Mouse (Mus musculus) thymus, postnatal 14 days (tissue): Measurements from ENCODE around the gene Ccdc22.

Experiments
- DNase-seq: peaks from one replicate; pipeline ENCODE4 v3.0.0; 2021

Gene Ccdc22

DNA sequence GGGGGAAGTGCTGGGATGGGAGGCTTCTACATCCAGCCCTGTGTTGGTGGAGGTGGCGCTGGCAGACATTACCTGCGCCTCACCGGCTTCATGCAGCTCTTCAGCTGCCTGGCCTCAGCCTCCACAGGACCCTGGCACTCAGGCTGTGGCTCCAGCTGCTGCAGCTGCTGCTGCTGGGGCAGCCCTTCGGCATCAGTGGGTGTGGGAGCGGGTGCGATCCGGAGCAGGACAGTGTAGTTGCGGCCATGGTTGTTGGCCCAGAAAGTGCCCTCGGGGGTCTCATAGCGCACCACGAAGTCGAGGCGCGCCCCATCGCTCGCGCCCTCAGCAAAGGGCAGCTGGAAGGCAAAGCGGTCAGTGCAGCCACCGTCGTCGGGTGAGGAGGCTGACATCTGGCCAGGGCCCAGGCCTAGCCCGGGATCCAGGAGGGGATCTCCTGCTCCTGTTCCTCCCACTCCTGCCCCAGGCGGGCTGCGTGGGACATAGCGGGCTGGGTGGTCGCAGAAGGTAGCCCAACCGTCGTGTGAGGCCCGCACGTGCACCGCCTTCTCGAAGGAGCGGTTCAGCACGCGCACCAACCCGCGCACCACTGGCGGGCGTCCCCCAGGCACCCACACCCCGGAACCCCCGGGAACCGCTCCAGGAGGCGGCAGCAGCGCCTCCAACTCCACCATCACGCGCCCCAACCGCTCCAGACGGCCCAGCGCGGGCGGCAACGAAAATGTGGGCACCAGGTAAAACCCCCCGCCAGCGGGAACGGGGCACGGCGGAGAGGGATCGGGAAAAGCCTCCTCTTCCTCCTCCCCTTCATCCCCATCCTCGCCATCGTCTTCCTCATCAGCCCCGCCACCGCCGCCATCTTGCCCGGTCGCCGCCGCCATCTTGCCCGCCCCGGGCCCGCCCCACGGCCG lies 31.9 kb downstream of the Ccdc22 start, which contains the start of gene Foxp3:
Gene Foxp3 (plus strand): TSS at position 469 of the 911 bp plus-strand sequence.
- DNase-seq: peak; percentile 71

DNA sequence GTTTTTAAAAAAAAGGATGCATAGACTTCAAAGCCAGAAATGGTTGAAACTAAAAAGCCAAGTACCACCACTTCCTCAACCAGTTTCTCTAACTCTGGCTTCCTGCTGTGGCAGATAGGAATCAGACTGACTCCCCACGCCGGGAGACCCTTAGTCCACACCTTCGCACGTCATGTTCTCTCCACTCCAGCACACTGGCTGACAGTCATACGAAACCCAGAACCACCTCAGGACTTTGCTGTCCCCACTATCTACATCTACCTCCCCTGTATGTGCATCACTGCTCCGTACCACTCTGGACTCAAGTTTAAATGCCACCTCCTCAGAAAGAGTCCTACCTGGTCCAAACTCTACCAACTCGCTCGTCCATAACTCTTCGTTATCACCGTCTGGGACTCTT lies 32.9 kb downstream of the Ccdc22 start:
- DNase-seq: no peak

DNA sequence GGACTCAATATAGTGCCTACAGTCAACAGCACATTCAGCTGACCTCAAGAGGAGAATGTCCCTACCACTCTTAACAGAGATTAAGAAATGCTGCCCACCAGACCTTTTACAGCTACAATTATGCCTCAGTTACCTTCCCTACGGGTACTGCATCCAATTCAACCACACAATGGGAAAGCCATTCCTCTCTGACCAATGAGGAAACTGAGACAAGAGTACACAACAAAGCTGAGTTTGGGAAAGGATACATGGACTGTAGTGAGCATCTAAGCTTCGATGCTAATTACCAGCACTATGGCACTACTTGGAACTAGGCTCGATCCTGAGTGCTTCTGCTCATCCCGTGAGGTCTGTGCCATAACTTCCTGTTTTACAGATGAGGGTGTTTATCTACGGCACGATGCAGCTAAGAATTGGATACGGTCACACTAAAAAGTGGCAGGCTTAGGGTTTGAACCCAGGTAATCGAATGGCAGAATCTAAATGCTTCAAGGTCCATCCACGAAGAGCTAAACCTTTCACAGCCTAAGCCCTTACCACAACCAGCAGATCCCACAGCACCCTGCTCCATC lies 33.7 kb downstream of the Ccdc22 start:
- no peak for DNase-seq

DNA sequence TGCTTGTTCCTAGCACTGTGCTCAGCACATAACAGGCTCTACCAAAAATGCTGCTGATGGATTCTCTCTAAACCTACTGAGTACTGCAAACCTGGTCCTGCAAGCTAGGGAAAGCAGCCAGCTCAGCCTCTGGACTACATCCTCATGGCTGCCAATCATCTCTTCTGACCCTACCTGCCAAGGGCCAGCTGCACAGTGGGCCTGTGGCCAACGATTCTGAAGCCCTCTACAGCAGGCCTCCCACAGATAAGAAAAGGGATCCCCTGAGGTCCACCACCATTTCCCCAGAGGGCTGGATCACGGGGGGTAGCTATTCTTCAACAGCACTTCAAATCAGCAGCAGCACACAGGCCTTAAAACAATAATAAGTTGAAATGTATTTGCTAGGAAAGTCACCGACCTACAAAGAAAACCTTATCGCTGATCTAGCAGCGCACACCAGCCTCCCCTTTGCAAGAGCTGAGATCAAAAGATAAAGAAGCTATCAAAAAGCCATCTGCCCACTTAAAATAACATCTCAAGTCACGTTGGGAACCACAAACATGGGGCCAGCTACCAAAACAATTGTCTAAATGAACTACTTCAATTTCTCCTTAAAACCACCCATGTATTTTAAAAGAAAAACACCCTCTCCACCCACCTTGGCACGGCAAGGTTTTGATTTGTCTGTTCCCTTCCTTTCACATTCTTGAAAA lies 34.7 kb downstream of the Ccdc22 start:
- no peak for DNase-seq

DNA sequence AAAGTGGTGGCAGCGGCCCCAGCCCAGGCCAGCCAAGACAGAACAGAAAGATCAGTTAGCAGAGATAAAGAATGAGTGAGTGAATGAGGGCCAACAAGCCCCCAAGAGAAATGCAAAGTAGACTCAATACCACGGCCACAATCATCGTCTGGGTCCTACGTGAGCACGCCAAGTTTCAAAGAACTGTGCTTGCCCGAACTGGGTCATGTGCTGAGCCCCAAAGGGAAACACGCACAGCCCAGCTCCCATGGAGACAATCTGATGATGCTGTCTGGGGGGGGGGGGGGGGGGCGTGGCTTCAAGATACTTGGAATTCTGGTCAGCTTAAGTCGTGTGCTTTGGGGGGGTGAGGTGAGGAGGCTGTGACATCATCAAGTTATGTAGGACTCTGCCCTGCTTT lies 37.8 kb downstream of the Ccdc22 start:
- DNase-seq: no peak

DNA sequence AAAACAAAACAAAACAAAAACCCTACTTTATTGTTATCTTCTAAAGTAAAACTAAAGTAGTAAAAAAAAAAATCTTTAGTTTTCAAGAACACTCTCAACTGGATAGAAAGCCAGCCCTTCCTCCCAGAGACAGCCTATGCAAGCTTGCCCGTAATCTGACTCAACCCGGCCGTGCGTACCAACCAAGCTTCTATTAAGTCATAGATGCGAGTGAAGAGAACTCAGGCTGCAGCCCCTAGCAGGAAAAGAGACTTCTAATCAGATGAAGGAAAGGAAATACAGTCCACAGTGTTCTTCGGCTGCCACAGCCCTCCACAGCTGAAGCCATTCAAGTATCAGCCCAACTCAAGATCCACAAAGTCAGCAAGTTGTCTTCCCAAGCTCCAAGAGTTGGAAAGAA lies 39.0 kb downstream of the Ccdc22 start:
- no peak for DNase-seq

DNA sequence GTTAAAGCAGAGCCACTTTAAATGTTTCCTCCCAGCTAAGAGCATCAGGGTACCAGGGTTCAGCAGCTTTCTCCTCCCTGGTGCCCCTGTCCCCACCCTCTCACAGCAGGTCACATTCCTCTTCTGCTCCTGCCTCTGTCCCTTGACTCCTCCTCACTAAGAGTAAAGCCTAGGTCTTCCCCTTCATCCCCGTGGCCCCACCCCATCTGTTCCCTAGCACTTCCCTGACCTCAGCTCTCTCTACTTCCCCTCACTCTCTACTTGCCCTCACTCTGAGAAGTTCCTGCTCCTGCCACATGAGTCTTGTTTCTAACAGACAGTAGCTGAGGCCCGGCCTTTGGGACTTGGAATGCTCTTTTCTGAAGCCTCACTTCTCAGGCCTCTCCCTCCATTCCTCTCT lies 42.2 kb downstream of the Ccdc22 start:
- DNase-seq: no peak

DNA sequence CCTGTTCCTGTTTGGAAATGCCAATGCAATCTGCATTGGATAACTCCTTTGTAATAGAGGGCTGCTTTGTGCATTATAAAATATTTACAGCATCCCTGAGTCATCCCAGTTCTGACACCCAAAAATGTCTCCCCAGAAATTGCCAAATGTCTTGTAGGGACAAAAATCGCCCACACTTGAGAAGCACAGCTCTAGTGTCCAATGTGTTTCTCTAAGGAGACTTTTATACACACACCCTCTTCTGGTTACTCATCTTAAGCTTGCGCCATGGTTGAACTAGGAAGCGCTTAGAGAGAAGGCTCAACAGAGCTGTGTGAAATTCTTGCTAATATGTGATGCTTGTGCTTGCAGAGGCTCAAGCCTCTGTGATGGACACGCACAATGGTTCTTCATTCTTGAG lies 51.8 kb downstream of the Ccdc22 start:
- no peak for DNase-seq
